Mouse (Mus musculus): Measurements from ENCODE around the gene Cdr1.

DNA sequence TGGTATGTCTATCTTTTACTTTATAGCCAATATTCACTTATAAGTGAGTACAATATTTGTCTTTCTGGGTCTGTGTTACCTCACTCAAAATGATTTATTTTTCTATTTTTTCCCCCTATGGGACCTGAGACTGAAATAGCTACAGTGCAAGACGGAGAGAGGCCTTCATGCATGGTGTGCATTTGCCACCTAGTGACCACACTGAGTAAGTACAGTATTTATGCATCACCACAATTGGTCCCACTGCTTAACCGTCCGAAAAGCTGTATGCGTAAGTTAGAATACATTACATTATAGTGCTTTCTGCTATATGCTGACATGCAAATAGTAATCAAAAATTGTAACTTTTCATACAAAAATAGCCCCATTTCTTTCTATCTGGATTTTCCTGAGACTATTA, 50.8 kb downstream of the Cdr1 start:
- TF ChIP-seq CTCF (IDR thresholded peaks at IDR 0.05; ENCODE audit: low read depth, low read length) (no peak), TAL1 (conservative IDR thresholded peaks at IDR 0.05; ENCODE audit: low read depth, low read length) (no peak), GATA1 (IDR thresholded peaks at IDR 0.05; ENCODE audit: borderline replicate concordance, low read length) (no peak), POLR2AphosphoS5 (IDR thresholded peaks at IDR 0.05; ENCODE audit: insufficient replicate concordance, low read depth, low read length) (no peak), GATA2 (IDR thresholded peaks at IDR 0.05; ENCODE audit: borderline replicate concordance, low read depth, low read length) (no peak)
